Mouse (Mus musculus) heart, embryonic 16.5 days (tissue): ENCODE data around the gene Prss27. TPM values are rescaled to one million over a fixed set of nuclear protein-coding genes. Genes with fewer than 3 reads are reported as not detected.
"Not testable (repeated sequence)": the region's sequence is repeated elsewhere in the genome, so short reads cannot be mapped to it uniquely, and the experiment has no call there.

Experiments used
- ATAC-seq: fragments of 200-750 bp; cut with Nextera tagmentation; replicated peaks from 2 replicates; pipeline ENCODE4 v1.8.0; 2017; ENCODE audit warnings: moderate number of reproducible peaks; ENCODE audit not compliant: insufficient read depth, low FRiP score; ENCODE audit errors: extremely low read depth
- H3K27ac ChIP-seq: fragments of 300-500 bp; sonication (generic); 2 replicates; pipeline ENCODE4 v1.5.1; 2014; ENCODE audit warnings: mild to moderate bottlenecking, low read length, control low read depth, moderate library complexity
- H3K27me3 ChIP-seq: fragments of 300-500 bp; sonication (generic); 2 replicates; pipeline ENCODE4 v1.6.1; 2014; ENCODE audit warnings: low read length, mixed read lengths; ENCODE audit not compliant: control insufficient read depth, insufficient read depth
- H3K36me3 ChIP-seq: fragments of 300-500 bp; sonication (generic); 2 replicates; pipeline ENCODE4 v1.6.1; 2014; ENCODE audit not compliant: control insufficient read depth, insufficient read depth
- H3K4me1 ChIP-seq: fragments of 300-500 bp; sonication (generic); 2 replicates; pipeline ENCODE4 v1.6.1; 2014; ENCODE audit warnings: low read length, mixed read lengths; ENCODE audit not compliant: control insufficient read depth, insufficient read depth
- H3K4me2 ChIP-seq: fragments of 300-500 bp; sonication (generic); 2 replicates; pipeline ENCODE4 v1.6.1; 2014; ENCODE audit warnings: low read depth, mild to moderate bottlenecking, control low read depth, low read length
- H3K4me3 ChIP-seq: fragments of 300-500 bp; sonication (generic); 2 replicates; pipeline ENCODE4 v1.5.1; 2014; ENCODE audit warnings: mild to moderate bottlenecking, control low read depth, low read length
- H3K9ac ChIP-seq: fragments of 300-500 bp; sonication (generic); 2 replicates; pipeline ENCODE4 v1.6.1; 2014; ENCODE audit warnings: low read length, control low read depth
- H3K9me3 ChIP-seq: fragments of 300-500 bp; sonication (generic); replicated peaks from 2 replicates; pipeline ENCODE4 v1.6.1; 2016; ENCODE audit warnings: low read length; ENCODE audit not compliant: control insufficient read depth
- WGBS: fragments of 180-500 bp; shearing (Covaris S2); extraction: QIAGEN DNeasy Blood & Tissue Kit; methylation state at CpG from one replicate; pipeline ENCODE4 v1.1.7; 2014; 5-methylcytosine and 5-hydroxymethylcytosine counted together
- microRNA-seq: library from miRNA; unstranded; fragments of <30 nt; microRNA quantifications from one replicate; pipeline ENCODE4, GENCODE M21; 2017
- polyA plus RNA-seq: library from polyadenylated mRNA; unstranded; fragments of >200 nt; fragmentation: Nextera tagmentation; extraction: Ambion mirVana; gene quantifications from 2 replicates; pipeline ENCODE4 v1.2.1, GENCODE M21; 2015

The Prss27 gene
- polyA plus RNA-seq, 1 experiment from 2014 or later, result 0.14 TPM

GRCm38 (mm10) chr17:24072919-24073696, 35.2 kb downstream of the Prss27 start, which contains the start of gene Kctd5:
Gene Kctd5, minus strand, starts transcription at chr17:24073485.
- ATAC-seq, result peak; percentile 95
- Histone ChIP-seq H3K4me1 (peaks cover 16% of the 10 kb centered on the region), H3K4me3 (peak within 1 kb of the TSS; percentile 82), H3K27me3 (no peaks in the 10 kb centered on the region), H3K4me2 (peak within 1 kb of the TSS; percentile 89), H3K27ac (peak within 1 kb of the TSS; percentile 81), H3K36me3 (peaks cover 10% of the 10 kb centered on the region), H3K9ac (peak within 1 kb of the TSS; percentile 94), H3K9me3 (no peaks in the 10 kb centered on the region)
- WGBS, result under 1% methylated on average over 62 of the region's 62 CpGs

- no peak overlapping the region for H3K9ac ChIP-seq
- H3K4me3 ChIP-seq, result no peak overlapping the region
- ATAC-seq, result no peak
- H3K4me1 ChIP-seq, result peaks cover 6% of the 10 kb centered on the region
- H3K27ac ChIP-seq, result no peak overlapping the region
- H3K9me3 ChIP-seq, result no peaks in the 10 kb centered on the region
- no peak overlapping the region for H3K4me2 ChIP-seq
- 83% methylated on average over 2 of the region's 2 CpGs for WGBS
- no peaks in the 10 kb centered on the region for H3K27me3 ChIP-seq
- peaks cover 33% of the 10 kb centered on the region for H3K36me3 ChIP-seq
Observed at GRCm38 (mm10) chr17:24077101-24077500, 39.2 kb downstream of the Prss27 start.

GRCm38 (mm10) chr17:24084593-24084992, 46.6 kb downstream of the Prss27 start:
- ATAC-seq, result no peak
- WGBS, result 44% methylated on average over 1 of the region's 1 CpGs
- Histone ChIP-seq H3K4me2 (no peak overlapping the region), H3K9me3 (no peaks in the 10 kb centered on the region), H3K4me3 (no peak overlapping the region), H3K27ac (no peak overlapping the region), H3K9ac (no peak overlapping the region), H3K4me1 (no peaks in the 10 kb centered on the region), H3K36me3 (peaks cover 37% of the 10 kb centered on the region), H3K27me3 (no peaks in the 10 kb centered on the region)

DNA sequence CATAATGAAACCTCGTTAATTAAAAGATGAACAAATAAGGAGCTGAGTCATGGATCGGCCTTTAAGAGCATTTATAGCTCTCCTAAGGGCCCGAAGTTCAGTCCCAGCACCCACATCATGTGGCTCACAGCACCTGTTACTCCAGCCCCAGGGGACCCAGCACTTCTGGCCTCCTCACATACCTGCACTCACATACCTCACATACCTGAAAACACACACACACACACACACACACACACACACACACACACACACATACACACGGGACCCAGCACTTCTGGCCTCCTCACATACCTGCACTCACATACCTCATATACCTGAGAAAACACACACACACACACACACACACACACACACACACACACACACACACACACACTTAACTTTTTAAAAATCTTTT, 48.5 kb downstream of the Prss27 start:
- not testable (repeated sequence) for H3K27me3 ChIP-seq, H3K4me1 ChIP-seq, H3K4me2 ChIP-seq, H3K9ac ChIP-seq, H3K9me3 ChIP-seq, H3K4me3 ChIP-seq, ATAC-seq, H3K27ac ChIP-seq
- H3K36me3 ChIP-seq, result peaks cover 35% of the 10 kb centered on the region
- WGBS, result 88% methylated on average over 4 of the region's 4 CpGs

DNA sequence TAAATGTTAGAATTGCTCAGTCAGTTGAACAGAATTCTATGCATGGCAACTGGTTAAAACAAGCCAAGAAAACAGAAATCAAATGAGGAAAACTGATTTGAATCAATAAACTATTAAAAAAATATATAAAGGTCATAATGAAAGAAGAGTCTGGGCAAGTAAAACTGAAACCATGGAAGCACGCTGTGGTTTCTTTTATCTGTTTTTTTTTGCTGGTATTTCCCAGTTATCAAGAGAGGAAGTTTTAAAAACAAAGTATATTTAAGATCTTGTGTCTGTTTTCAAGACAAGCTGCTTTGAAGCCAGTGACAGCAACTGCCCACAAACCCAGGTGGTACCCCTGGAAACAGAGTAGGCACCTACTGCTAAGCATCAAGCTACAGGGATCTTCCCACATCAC, 52.6 kb downstream of the Prss27 start:
- Histone ChIP-seq H3K9me3 (no peaks in the 10 kb centered on the region), H3K4me3 (no peak overlapping the region), H3K4me2 (no peak overlapping the region), H3K9ac (no peak overlapping the region), H3K36me3 (peaks cover 48% of the 10 kb centered on the region), H3K27ac (no peak overlapping the region), H3K27me3 (no peaks in the 10 kb centered on the region), H3K4me1 (no peaks in the 10 kb centered on the region)
- 90% methylated on average over 1 of the region's 1 CpGs for whole genome bisulfite sequencing
- no peak for ATAC-seq

Small RNA genes lying within 50 kb of the gene (microRNA-seq; reads per million reads assigned to microRNA genes)
- not detected for gene Gm27700

Other genes starting within 250 kb of the Prss27 start
- 311 and 314 TPM in 2 replicates for gene Srrm2, start 247.6 kb upstream of the Prss27 start, polyA plus RNA-seq
- 812 and 839 TPM in 2 replicates for gene Elob, start 209.0 kb upstream of the Prss27 start, polyA plus RNA-seq
- not detected in 2 replicates for gene Prss33, start 202.1 kb upstream of the Prss27 start, polyA plus RNA-seq
- 0.11 and 0.50 TPM in 2 replicates for gene Prss32, start 194.3 kb upstream of the Prss27 start, polyA plus RNA-seq
- 0.21 and 0.22 TPM in 2 replicates for gene Prss41, start 194.0 kb upstream of the Prss27 start, polyA plus RNA-seq
- gene Prss21, start 170.1 kb upstream of the Prss27 start, polyA plus RNA-seq, result not detected in 2 replicates
- gene Dcpp1, start 157.3 kb upstream of the Prss27 start, polyA plus RNA-seq, result not detected in 2 replicates
- 0.21 TPM in 1 of 2 replicates, not detected in the other for gene Dcpp2, start 157.3 kb upstream of the Prss27 start, polyA plus RNA-seq
- not detected in 2 replicates for gene Dcpp3, start 120.7 kb upstream of the Prss27 start, polyA plus RNA-seq
- gene Sbp, start 96.5 kb upstream of the Prss27 start, polyA plus RNA-seq, result not detected in 2 replicates
- gene Sbpl, start 82.9 kb upstream of the Prss27 start, polyA plus RNA-seq, result not detected in 2 replicates
- 0.39 and 0.40 TPM in 2 replicates for gene Prss30, start 57.6 kb upstream of the Prss27 start, polyA plus RNA-seq
- 0.15 TPM in 1 of 2 replicates, not detected in the other for gene Prss22, start 40.0 kb upstream of the Prss27 start, polyA plus RNA-seq
- gene Kctd5, start 35.3 kb downstream of the Prss27 start, polyA plus RNA-seq, result 36.5 and 36.6 TPM in 2 replicates
- 40.1 and 40.5 TPM in 2 replicates for gene Pdpk1, start 112.8 kb downstream of the Prss27 start, polyA plus RNA-seq
- gene Amdhd2, start 125.6 kb downstream of the Prss27 start, polyA plus RNA-seq, result 25.2 and 28.0 TPM in 2 replicates
- gene Atp6v0c, start 131.6 kb downstream of the Prss27 start, polyA plus RNA-seq, result 522 and 538 TPM in 2 replicates
- 3.7 and 4.3 TPM in 2 replicates for gene Tbc1d24, start 167.4 kb downstream of the Prss27 start, polyA plus RNA-seq
- gene Ntn3, start 171.4 kb downstream of the Prss27 start, polyA plus RNA-seq, result 1.3 and 1.6 TPM in 2 replicates
- gene Tedc2, start 182.7 kb downstream of the Prss27 start, polyA plus RNA-seq, result 4.2 and 5.7 TPM in 2 replicates
- 37.0 and 43.2 TPM in 2 replicates for gene Ccnf, start 213.3 kb downstream of the Prss27 start, polyA plus RNA-seq